Mouse (Mus musculus): ENCODE data around the gene Fat3.

Gene Fat3

GRCm38 (mm10) chr9:16221885-16222284 lies 279.2 kb downstream of the Fat3 start:
- DNase-seq, result no peak

GRCm38 (mm10) chr9:16216235-16216634 lies 284.9 kb downstream of the Fat3 start:
- DNase-seq, result no peak

GRCm38 (mm10) chr9:16214731-16215681 lies 286.1 kb downstream of the Fat3 start:
- no peak for DNase-seq

- no peak for DNase-seq
Measured at GRCm38 (mm10) chr9:16213324-16213723, 287.8 kb downstream of the Fat3 start.

GRCm38 (mm10) chr9:16212628-16213027 lies 288.5 kb downstream of the Fat3 start:
- no peak for DNase-seq

GRCm38 (mm10) chr9:16212163-16212562 lies 288.9 kb downstream of the Fat3 start:
- DNase-seq, result no peak

GRCm38 (mm10) chr9:16211468-16211867 lies 289.6 kb downstream of the Fat3 start:
- DNase-seq, result no peak

- DNase-seq, result no peak
Measured at GRCm38 (mm10) chr9:16202296-16202695, 298.8 kb downstream of the Fat3 start.

- no peak for DNase-seq
Measured at GRCm38 (mm10) chr9:16200948-16201347, 300.1 kb downstream of the Fat3 start.

- no peak for DNase-seq
Measured at GRCm38 (mm10) chr9:16186461-16186860, 314.6 kb downstream of the Fat3 start.

- DNase-seq, result no peak
Measured at GRCm38 (mm10) chr9:16169238-16169637, 331.8 kb downstream of the Fat3 start.

- DNase-seq, result no peak
Measured at GRCm38 (mm10) chr9:16168051-16168450, 333.0 kb downstream of the Fat3 start.

- no peak for DNase-seq
Measured at GRCm38 (mm10) chr9:16159366-16159765, 341.7 kb downstream of the Fat3 start.

GRCm38 (mm10) chr9:16153580-16153930 lies 347.5 kb downstream of the Fat3 start:
- no peak for DNase-seq

GRCm38 (mm10) chr9:16152756-16153579 lies 348.1 kb downstream of the Fat3 start:
- DNase-seq, result no peak

GRCm38 (mm10) chr9:16150046-16150445 lies 351.0 kb downstream of the Fat3 start:
- no peak for DNase-seq

- no peak for DNase-seq
Measured at GRCm38 (mm10) chr9:16147735-16148134, 353.4 kb downstream of the Fat3 start.

- no peak for DNase-seq
Measured at GRCm38 (mm10) chr9:16144684-16145083, 356.4 kb downstream of the Fat3 start.

- DNase-seq, result no peak
Measured at GRCm38 (mm10) chr9:16139300-16139699, 361.8 kb downstream of the Fat3 start.

- DNase-seq, result no peak
Measured at GRCm38 (mm10) chr9:16133098-16133497, 368.0 kb downstream of the Fat3 start.

GRCm38 (mm10) chr9:16132594-16132993 lies 368.5 kb downstream of the Fat3 start:
- no peak for DNase-seq

GRCm38 (mm10) chr9:16121756-16122155 lies 379.3 kb downstream of the Fat3 start:
- DNase-seq, result no peak

- no peak for DNase-seq
Measured at GRCm38 (mm10) chr9:16114821-16115485, 386.1 kb downstream of the Fat3 start.

Data from thymus, postnatal 4 days (tissue).